Mouse (Mus musculus) forebrain, embryonic 10.5 days (tissue): Measurements from ENCODE around the gene Olfr1441. TPM values are rescaled to one million over a fixed set of nuclear protein-coding genes. Genes with fewer than 3 reads are reported as not detected.

Experiments used
- DNase-seq: peaks from one replicate; pipeline ENCODE4 v3.0.0-alpha.2; 2017; ENCODE audit warnings: low spot score; ENCODE audit errors: extremely low spot score
- H3K27ac ChIP-seq: fragments of 300-500 bp; sonication (generic); 2 replicates; pipeline ENCODE4 v1.5.1; 2016; ENCODE audit warnings: mild to moderate bottlenecking
- H3K27me3 ChIP-seq: fragments of 300-500 bp; sonication (generic); 2 replicates; pipeline ENCODE4 v1.6.1; 2016; ENCODE audit warnings: mild to moderate bottlenecking; ENCODE audit not compliant: poor library complexity, severe bottlenecking
- H3K36me3 ChIP-seq: fragments of 300-500 bp; sonication (generic); replicated peaks from 2 replicates; pipeline ENCODE4 v1.6.1; 2016; ENCODE audit warnings: mild to moderate bottlenecking, moderate library complexity
- H3K4me1 ChIP-seq: fragments of 300-500 bp; sonication (generic); 2 replicates; pipeline ENCODE4 v1.6.1; 2016
- H3K4me3 ChIP-seq: fragments of 300-500 bp; sonication (generic); 2 replicates; pipeline ENCODE4 v1.5.1; 2016; ENCODE audit warnings: mild to moderate bottlenecking, moderate library complexity
- H3K9me3 ChIP-seq: fragments of 300-500 bp; sonication (generic); 2 replicates; pipeline ENCODE4 v1.6.1; 2016; ENCODE audit warnings: mild to moderate bottlenecking, moderate library complexity
- WGBS: fragments of 180-500 bp; shearing (Covaris S2); methylation state at CpG from one replicate; pipeline ENCODE4 v1.1.7; 2016; 5-methylcytosine and 5-hydroxymethylcytosine counted together
- polyA plus RNA-seq: library from polyadenylated mRNA; unstranded; fragments of >200 nt; fragmentation: Nextera tagmentation; extraction: Ambion mirVana; gene quantifications from 2 replicates; pipeline ENCODE4 v1.2.1, GENCODE M21; 2016

Olfr1441 gene
- not detected in 2 replicates for polyA plus RNA-seq

DNA sequence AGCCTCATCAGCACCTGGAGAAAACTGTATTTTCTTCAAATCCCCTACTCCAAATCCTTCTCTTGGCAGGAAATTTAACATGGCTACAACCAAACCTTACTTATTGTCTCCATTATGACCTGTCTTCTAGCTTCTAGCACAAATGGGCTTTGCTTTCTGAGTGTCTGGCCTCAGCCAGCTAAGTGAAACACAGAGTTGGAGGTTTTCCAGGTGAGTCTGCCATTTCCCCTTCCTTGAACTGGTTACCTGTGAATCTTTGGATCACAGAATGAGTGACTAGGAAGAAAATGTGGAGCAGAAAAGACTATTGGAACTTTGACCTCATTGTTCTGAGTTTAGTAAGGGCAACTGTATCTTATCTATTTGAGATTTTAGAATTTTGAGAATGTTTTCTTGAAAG, at the start of gene Olfr1441:
TSS of gene Olfr1441 (plus strand) at position 73 of the 400 bp plus-strand sequence.
- Histone ChIP-seq H3K27ac (no peak within 1 kb of the TSS), H3K9me3 (no peaks in the 10 kb centered on the region), H3K27me3 (no peaks in the 10 kb centered on the region), H3K36me3 (no peaks in the 10 kb centered on the region), H3K4me1 (no peaks in the 10 kb centered on the region), H3K4me3 (no peak within 1 kb of the TSS)
- DNase-seq: no peak

GRCm38 (mm10) chr19:12373004-12373403, 44.2 kb upstream of the Olfr1441 start:
- no peak for DNase-seq
- WGBS: 82% methylated on average over 3 of the region's 3 CpGs

DNA sequence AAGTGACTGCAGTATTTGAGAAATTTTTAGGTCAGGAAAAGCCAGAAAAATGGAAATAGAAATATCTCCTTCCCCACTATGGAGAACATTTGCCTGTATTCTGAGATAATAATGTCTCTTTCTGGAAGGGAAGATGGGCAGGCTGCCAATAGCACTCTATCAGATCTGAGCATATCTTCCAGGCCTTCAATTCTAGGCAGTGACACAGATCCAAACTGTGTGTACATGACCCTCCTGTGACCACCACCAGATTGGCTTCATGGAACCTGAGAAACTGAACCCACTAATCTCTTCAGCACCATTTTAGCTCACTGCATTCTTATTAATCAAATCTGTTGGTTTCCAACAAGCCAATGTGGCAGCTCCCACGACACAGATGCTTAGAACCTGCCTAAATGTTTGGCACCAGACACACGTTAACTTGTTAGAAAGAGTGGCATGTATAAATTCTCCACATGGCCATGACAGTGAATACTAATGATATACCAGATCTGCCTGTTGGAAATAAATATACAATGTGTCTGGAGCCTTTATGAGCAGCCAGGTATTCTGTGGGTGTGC, 42.7 kb upstream of the Olfr1441 start:
- DNase-seq: no peak
- no peaks in the 10 kb centered on the region for H3K9me3 ChIP-seq
- H3K27ac ChIP-seq: no peak overlapping the region
- 82% methylated on average over 2 of the region's 2 CpGs for WGBS
- H3K36me3 ChIP-seq: no peaks in the 10 kb centered on the region
- no peaks in the 10 kb centered on the region for H3K4me1 ChIP-seq
- no peaks in the 10 kb centered on the region for H3K27me3 ChIP-seq
- H3K4me3 ChIP-seq: no peak overlapping the region

More at GRCm38 (mm10) chr19:12373004-12373403, 44.2 kb upstream of the Olfr1441 start:
- Histone ChIP-seq H3K27ac (no peak overlapping the region), H3K9me3 (no peaks in the 10 kb centered on the region), H3K4me3 (no peak overlapping the region), H3K36me3 (no peaks in the 10 kb centered on the region), H3K27me3 (no peaks in the 10 kb centered on the region), H3K4me1 (no peaks in the 10 kb centered on the region)

- DNase-seq: no peak
- Histone ChIP-seq H3K4me1 (no peaks in the 10 kb centered on the region), H3K27ac (no peak within 1 kb of the TSS), H3K4me3 (no peak within 1 kb of the TSS), H3K36me3 (no peaks in the 10 kb centered on the region), H3K9me3 (no peaks in the 10 kb centered on the region), H3K27me3 (no peaks in the 10 kb centered on the region)
- 81% methylated on average over 2 of the region's 2 CpGs for WGBS
Observed at GRCm38 (mm10) chr19:12386979-12387378, 30.3 kb upstream of the Olfr1441 start, which contains the start of gene Olfr1440. Gene Olfr1440, plus strand, starts transcription at chr19:12387279.

DNA sequence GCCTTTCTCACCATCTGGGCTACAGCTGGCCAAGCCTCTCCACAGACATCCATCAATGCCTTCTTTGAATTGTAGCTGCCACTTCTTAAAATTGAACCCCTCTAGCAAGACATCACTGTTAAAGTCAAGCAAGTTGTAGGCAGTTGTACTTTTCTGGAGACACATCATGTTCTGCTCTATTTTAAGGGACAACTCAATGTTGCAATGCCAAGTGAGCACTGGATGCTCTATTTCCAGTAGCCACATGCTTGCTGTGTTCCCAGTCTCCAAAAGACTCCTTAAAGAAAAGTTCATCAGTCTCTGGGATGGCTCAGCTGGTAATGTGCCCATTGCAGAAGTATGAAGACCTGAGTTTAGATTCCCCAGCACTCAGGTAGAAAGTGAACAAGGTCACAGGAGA, 3.5 kb upstream of the Olfr1441 start:
- Histone ChIP-seq H3K27ac (no peak overlapping the region), H3K36me3 (no peaks in the 10 kb centered on the region), H3K9me3 (no peaks in the 10 kb centered on the region), H3K27me3 (no peaks in the 10 kb centered on the region), H3K4me3 (no peak overlapping the region), H3K4me1 (no peaks in the 10 kb centered on the region)
- DNase-seq: no peak

DNA sequence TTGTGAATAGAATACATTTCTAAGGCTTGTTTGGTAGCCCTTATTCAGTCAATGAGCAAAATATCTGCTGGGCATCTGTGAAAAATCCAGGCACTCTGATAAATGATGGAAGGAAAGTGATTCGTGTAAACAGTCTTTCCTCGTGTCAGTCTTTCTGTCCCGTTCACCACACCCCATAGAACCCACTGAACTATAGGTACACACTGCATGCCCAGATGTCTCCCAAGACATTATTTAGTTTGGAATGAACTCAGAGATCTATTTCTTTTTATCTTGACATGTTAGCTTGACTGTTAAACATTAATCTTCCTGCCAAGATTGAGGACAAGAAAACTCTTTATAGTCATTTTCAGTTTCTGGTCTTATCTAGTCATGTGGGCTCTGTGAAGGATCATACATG, 1.1 kb downstream of the Olfr1441 start:
- Histone ChIP-seq H3K4me1 (no peaks in the 10 kb centered on the region), H3K27ac (no peak overlapping the region), H3K36me3 (no peaks in the 10 kb centered on the region), H3K27me3 (no peaks in the 10 kb centered on the region), H3K9me3 (no peaks in the 10 kb centered on the region), H3K4me3 (no peak overlapping the region)
- DNase-seq: no peak
- WGBS: 93% methylated on average over 3 of the region's 3 CpGs

DNA sequence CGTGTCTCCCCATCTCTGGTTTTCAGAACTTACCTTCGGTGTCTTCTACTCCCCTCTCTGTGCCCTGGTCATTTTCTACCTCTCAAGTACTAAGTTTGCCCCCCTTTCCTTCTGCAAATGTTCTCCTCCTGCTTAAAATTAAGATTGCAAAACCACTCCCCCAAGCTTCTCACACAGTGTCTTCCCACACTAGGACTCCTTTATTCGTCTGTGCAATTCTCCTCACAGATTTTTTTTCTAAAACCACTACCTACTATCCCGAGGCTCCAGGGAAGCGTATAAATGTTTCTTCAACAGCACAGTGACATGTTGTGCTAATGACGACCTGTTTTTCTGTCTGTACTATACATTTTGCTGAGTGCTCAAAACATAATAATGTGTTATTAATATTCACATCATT, 3.3 kb downstream of the Olfr1441 start:
- DNase-seq: no peak
- H3K27me3 ChIP-seq: no peaks in the 10 kb centered on the region
- H3K36me3 ChIP-seq: no peaks in the 10 kb centered on the region
- no peaks in the 10 kb centered on the region for H3K9me3 ChIP-seq
- WGBS: 83% methylated on average over 6 of the region's 6 CpGs
- H3K4me3 ChIP-seq: no peak overlapping the region
- H3K27ac ChIP-seq: no peak overlapping the region
- H3K4me1 ChIP-seq: no peaks in the 10 kb centered on the region

- no peaks in the 10 kb centered on the region for H3K9me3 ChIP-seq
- H3K4me3 ChIP-seq: no peak overlapping the region
- no peaks in the 10 kb centered on the region for H3K4me1 ChIP-seq
- H3K27me3 ChIP-seq: no peaks in the 10 kb centered on the region
- H3K27ac ChIP-seq: no peak overlapping the region
- no peak for DNase-seq
- WGBS: 79% methylated on average over 1 of the region's 1 CpGs
- H3K36me3 ChIP-seq: no peaks in the 10 kb centered on the region
Observed at GRCm38 (mm10) chr19:12421680-12422079, 4.4 kb downstream of the Olfr1441 start.

- DNase-seq: no peak
- no peak overlapping the region for H3K27ac ChIP-seq
- H3K27me3 ChIP-seq: no peaks in the 10 kb centered on the region
- H3K4me1 ChIP-seq: no peaks in the 10 kb centered on the region
- no peak overlapping the region for H3K4me3 ChIP-seq
- H3K36me3 ChIP-seq: no peaks in the 10 kb centered on the region
- no peaks in the 10 kb centered on the region for H3K9me3 ChIP-seq
- WGBS: 89% methylated on average over 5 of the region's 5 CpGs
Observed at GRCm38 (mm10) chr19:12427101-12427500, 9.9 kb downstream of the Olfr1441 start.

DNA sequence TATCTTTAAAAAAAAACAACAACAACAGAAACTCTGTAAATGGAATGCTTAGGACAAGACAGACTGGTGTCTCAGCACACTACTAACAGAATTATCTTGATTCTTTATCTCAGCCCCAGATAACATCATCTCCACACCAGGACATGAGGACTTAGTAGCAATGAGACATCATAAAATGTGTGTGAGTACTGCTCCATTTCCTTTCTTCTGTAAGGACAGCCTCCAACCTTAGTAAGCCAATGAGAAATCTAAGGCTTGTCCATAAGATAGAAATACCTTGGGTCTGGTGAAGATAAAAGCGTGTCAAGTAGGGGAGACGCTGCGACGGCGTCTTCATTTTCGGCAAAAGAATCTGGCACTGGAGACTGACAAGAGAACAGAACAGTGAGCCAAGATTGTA, 10.4 kb downstream of the Olfr1441 start, which contains the start of gene Pfpl:
TSS of gene Pfpl (plus strand) at position 301 of the 400 bp plus-strand sequence.
- Histone ChIP-seq H3K27ac (no peak within 1 kb of the TSS), H3K4me1 (no peaks in the 10 kb centered on the region), H3K27me3 (no peaks in the 10 kb centered on the region), H3K36me3 (no peaks in the 10 kb centered on the region), H3K4me3 (no peak within 1 kb of the TSS), H3K9me3 (no peaks in the 10 kb centered on the region)
- no peak for DNase-seq
- 93% methylated on average over 6 of the region's 6 CpGs for WGBS

GRCm38 (mm10) chr19:12433033-12433432, 15.8 kb downstream of the Olfr1441 start:
- no peaks in the 10 kb centered on the region for H3K4me1 ChIP-seq
- no peaks in the 10 kb centered on the region for H3K36me3 ChIP-seq
- no peak overlapping the region for H3K4me3 ChIP-seq
- DNase-seq: peak; percentile 36
- H3K27me3 ChIP-seq: no peaks in the 10 kb centered on the region
- no peaks in the 10 kb centered on the region for H3K9me3 ChIP-seq
- H3K27ac ChIP-seq: no peak overlapping the region
- 7% methylated on average over 2 of the region's 2 CpGs for WGBS

DNA sequence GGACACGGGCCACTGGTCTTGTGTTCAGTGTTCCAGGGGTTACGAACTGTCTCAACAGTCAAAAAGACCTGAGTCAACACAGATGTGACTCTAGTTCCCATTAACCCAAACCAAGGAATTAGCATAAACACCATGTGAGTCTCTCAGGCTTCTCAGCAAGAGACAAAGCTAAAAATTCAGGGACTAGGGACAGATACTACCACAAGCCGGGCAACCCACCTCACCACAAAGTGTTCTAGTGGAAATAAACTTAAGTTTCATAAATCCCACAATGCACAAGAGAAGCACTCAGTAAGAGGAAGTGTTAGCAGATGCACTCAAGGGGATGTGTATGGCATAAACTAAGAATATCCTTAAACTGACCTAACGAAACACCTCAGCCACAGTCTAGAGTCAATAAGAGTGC, 17.8 kb downstream of the Olfr1441 start:
- 86% methylated on average over 4 of the region's 4 CpGs for WGBS
- H3K4me3 ChIP-seq: no peak overlapping the region

DNA sequence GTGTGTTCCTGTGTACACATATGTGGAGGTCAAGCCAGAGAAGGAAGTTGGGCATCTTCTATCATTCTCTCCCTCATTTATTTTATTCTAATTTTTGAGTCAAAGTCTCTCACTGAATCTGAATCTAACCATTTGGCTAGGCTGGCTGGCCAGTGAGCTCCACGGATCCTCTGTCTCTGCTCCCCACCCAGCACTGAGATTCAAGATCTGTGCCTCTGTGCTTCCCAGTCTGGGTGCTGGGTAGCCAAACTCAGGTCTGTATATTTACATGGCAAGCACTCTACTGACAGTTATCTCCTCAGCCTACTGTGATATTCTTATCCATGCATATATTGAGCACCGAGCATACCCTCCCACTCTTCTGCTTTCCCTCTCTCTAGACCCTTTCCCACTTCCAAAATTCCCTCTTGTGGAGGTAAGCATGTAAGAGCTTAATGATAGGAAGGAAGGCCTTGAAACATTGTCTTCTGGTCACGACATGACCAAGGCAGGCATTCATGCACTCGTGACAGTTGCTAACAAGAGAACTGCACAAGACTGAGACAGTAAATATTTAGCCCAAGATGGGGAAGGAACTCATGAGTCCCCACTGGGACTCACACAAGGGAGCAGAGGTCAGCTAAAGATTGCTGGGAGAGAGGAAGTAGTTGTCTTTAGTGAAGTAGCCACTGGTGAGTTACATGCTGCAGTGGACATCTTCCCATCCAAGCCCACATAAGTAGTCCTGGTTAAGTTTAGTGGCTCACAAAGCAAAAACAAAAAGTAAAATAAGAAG, 18.7 kb downstream of the Olfr1441 start:
- no peak for DNase-seq
- Histone ChIP-seq H3K4me3 (no peak overlapping the region), H3K27me3 (no peaks in the 10 kb centered on the region), H3K36me3 (no peaks in the 10 kb centered on the region), H3K9me3 (no peaks in the 10 kb centered on the region), H3K27ac (no peak overlapping the region), H3K4me1 (no peaks in the 10 kb centered on the region)
- 84% methylated on average over 4 of the region's 4 CpGs for WGBS

More for the DNA sequence above, 17.8 kb downstream of the Olfr1441 start:
- Histone ChIP-seq H3K9me3 (no peaks in the 10 kb centered on the region), H3K4me1 (no peaks in the 10 kb centered on the region), H3K27ac (no peak overlapping the region), H3K36me3 (no peaks in the 10 kb centered on the region), H3K27me3 (no peaks in the 10 kb centered on the region)
- no peak for DNase-seq
